Mouse (Mus musculus): ENCODE results near the gene Dnase2a.

Gene Dnase2a

GRCm38 (mm10) chr8:84970135-84970790 lies 61.9 kb downstream of the Dnase2a start:
- DNase-seq (ENCODE audit: low spot score): peak; percentile 34

DNA sequence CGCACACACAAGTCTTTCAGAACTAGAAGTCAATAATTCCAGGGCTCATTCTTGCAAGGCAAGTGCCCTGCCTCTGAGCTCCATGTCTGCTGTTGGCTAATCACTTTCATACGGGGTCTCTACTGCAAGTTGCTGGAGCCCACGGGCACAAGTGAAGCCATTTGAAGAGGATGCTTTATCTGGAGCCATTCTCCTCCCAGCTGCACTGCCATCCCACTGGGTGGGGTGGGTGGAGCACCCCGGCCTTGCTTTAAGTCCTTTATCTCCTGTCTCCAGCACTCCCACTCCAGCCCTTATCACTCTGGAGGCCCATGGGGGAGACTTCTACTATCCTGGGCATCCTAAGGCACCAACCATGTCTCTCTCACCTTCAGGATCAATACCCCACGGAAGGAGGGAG lies 62.6 kb downstream of the Dnase2a start:
- no peak for DNase-seq (ENCODE audit: low spot score)

Data from embryo, embryonic 10 days (tissue).